Mouse (Mus musculus) lung, embryonic 14.5 days (tissue): ENCODE data around the gene Slco2a1. TPM values are rescaled to one million over a fixed set of nuclear protein-coding genes. Genes with fewer than 3 reads are reported as not detected.

Experiments used
- ATAC-seq: fragments of 200-750 bp; cut with Nextera tagmentation; 2 replicates; pipeline ENCODE4 v1.8.0; 2017; ENCODE audit warnings: mild to moderate bottlenecking, moderate TSS enrichment, moderate library complexity; ENCODE audit not compliant: insufficient read depth
- DNase-seq: peaks from one replicate; pipeline ENCODE4 v3.0.0-alpha.2; 2015
- H3K27ac ChIP-seq: fragments of 300-500 bp; sonication (generic); 2 replicates; pipeline ENCODE4 v1.5.1; 2014; ENCODE audit warnings: low read depth, mild to moderate bottlenecking, moderate library complexity
- H3K27me3 ChIP-seq: fragments of 300-500 bp; sonication (generic); 2 replicates; pipeline ENCODE4 v1.6.1; 2014; ENCODE audit warnings: low read length, control low read depth; ENCODE audit not compliant: insufficient read depth
- H3K36me3 ChIP-seq: fragments of 300-500 bp; sonication (generic); 2 replicates; pipeline ENCODE4 v1.6.1; 2014; ENCODE audit warnings: control low read depth; ENCODE audit not compliant: insufficient read depth
- H3K4me1 ChIP-seq: fragments of 300-500 bp; sonication (generic); 2 replicates; pipeline ENCODE4 v1.6.1; 2014; ENCODE audit warnings: antibody characterized with exemption, control low read depth; ENCODE audit not compliant: insufficient read depth
- H3K4me2 ChIP-seq: fragments of 300-500 bp; sonication (generic); 2 replicates; pipeline ENCODE4 v1.6.1; 2014; ENCODE audit warnings: mild to moderate bottlenecking
- H3K4me3 ChIP-seq: fragments of 300-500 bp; sonication (generic); 2 replicates; pipeline ENCODE4 v1.5.1; 2014; ENCODE audit warnings: low read depth, low read length
- H3K9ac ChIP-seq: fragments of 300-500 bp; sonication (generic); 2 replicates; pipeline ENCODE4 v1.6.1; 2014
- H3K9me3 ChIP-seq: fragments of 300-500 bp; sonication (generic); 2 replicates; pipeline ENCODE4 v1.6.1; 2016; ENCODE audit warnings: low read depth, low read length, control low read depth
- CTCF ChIP-seq: IDR thresholded peaks from 2 replicates; pipeline ENCODE4 v1.5.1; 2016; ENCODE audit warnings: antibody characterized with exemption, low read depth
- WGBS: fragments of 180-500 bp; shearing (Covaris S2); extraction: QIAGEN DNeasy Blood & Tissue Kit; methylation state at CpG from one replicate; pipeline ENCODE4 v1.1.7; 2014; 5-methylcytosine and 5-hydroxymethylcytosine counted together
- polyA plus RNA-seq: library from polyadenylated mRNA; unstranded; fragments of >200 nt; fragmentation: Nextera tagmentation; extraction: Ambion mirVana; gene quantifications from 2 replicates; pipeline ENCODE4 v1.2.1, GENCODE M21; 2014

Slco2a1 gene
- polyA plus RNA-seq, 1 experiment from 2014 or later = 15.1 TPM

DNA sequence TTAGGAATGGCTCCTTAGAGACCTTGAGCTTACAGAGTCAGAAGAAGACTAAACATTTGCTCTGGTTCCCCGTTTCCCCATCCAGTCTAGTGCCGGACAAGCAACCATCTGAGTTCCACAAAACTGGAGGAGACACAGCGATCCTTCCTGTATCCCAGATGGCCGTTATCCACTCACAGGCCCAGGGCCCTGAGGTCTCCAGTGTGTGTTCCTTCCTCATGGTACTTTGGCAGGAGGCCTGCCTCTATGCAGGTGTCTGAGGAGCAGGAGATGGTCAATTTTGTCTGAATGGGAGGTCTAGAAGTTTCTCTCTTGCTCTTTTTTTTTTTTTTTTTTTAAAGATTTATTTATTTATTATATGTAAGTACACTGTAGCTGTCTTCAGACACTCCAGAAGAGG is 136.2 kb downstream of the Slco2a1 start:
- TF ChIP-seq CTCF = no peak
- Histone ChIP-seq H3K4me2 (no peak overlapping the region), H3K27me3 (no peaks in the 10 kb centered on the region), H3K36me3 (no peaks in the 10 kb centered on the region), H3K9me3 (no peaks in the 10 kb centered on the region), H3K4me3 (no peak overlapping the region), H3K9ac (no peak overlapping the region), H3K27ac (no peak overlapping the region), H3K4me1 (no peaks in the 10 kb centered on the region)
- no peak for DNase-seq
- no peak for ATAC-seq
- 95% methylated on average over 4 of the region's 4 CpGs for WGBS

- ATAC-seq = no peak
- H3K36me3 ChIP-seq = no peaks in the 10 kb centered on the region
- no peaks in the 10 kb centered on the region for H3K27me3 ChIP-seq
- WGBS = 41% methylated on average over 6 of the region's 6 CpGs
- no peaks in the 10 kb centered on the region for H3K9me3 ChIP-seq
- no peak overlapping the region for H3K4me2 ChIP-seq
- TF ChIP-seq CTCF = no peak
- DNase-seq = no peak
- no peak overlapping the region for H3K9ac ChIP-seq
- H3K27ac ChIP-seq = no peak overlapping the region
- H3K4me3 ChIP-seq = no peak overlapping the region
- no peaks in the 10 kb centered on the region for H3K4me1 ChIP-seq
These were observed 145.1 kb downstream of the Slco2a1 start for GRCm38 (mm10) chr9:103133493-103134124.

DNA sequence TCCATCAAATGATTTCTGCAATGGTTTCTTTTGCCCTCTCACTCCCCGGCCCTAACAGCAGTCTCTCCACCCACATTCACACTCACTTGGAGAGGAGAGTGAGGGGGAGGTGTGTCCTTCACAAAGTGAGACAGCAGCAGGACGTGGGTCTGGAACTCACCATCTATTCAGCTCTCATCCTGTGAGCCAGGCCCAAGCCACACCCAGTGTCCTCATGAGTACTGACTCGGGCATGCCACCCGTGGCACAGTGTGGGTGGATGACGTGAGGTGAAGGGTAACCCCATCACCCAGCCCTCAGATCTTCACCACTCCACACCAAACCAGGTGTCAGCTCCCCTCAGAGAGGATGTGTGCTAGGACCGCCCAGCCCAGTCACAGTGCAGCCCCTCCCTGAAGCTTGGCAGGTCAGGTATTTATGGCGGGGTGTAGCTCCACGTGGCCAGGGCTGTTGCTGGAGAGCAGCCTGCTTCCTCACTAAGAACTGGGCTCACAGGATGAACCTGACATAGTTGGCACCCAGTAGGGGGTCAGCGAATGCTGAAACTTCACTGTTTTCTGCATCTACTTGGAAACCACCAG is 146.0 kb downstream of the Slco2a1 start:
- DNase-seq (no peak), ATAC-seq (peak; percentile 28; the same call in 1 of the 2 replicates)
- Histone ChIP-seq H3K4me3 (no peak overlapping the region), H3K27me3 (no peaks in the 10 kb centered on the region), H3K27ac (no peak overlapping the region), H3K4me1 (no peaks in the 10 kb centered on the region), H3K36me3 (no peaks in the 10 kb centered on the region), H3K4me2 (no peak overlapping the region), H3K9ac (no peak overlapping the region), H3K9me3 (no peaks in the 10 kb centered on the region)
- no peak for TF ChIP-seq CTCF
- 45% methylated on average over 9 of the region's 9 CpGs for WGBS

DNA sequence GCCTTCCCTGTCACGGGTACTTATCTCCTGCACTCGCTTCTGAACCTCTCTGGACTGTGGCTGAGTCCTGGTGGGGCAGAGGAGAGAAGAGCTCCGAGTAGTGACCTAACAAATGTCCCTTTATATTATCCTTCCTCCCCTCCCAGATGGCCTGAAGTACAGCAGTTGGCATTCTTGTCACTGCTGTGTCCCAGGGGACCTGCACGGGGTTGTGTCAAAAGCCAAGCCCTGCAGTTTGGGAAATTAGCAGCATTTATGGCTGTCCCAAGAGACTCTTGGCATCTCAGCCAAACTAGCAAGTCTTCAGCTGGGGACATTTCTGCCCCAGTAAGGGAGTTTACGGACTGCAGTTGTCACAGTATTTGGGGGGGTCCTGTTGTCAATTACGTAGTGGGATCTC is 151.0 kb downstream of the Slco2a1 start:
- no peak for ATAC-seq
- no peak overlapping the region for H3K27ac ChIP-seq
- no peaks in the 10 kb centered on the region for H3K9me3 ChIP-seq
- no peak overlapping the region for H3K4me2 ChIP-seq
- no peak overlapping the region for H3K9ac ChIP-seq
- no peaks in the 10 kb centered on the region for H3K4me1 ChIP-seq
- TF ChIP-seq CTCF = no peak
- WGBS = 74% methylated on average over 6 of the region's 6 CpGs
- no peaks in the 10 kb centered on the region for H3K27me3 ChIP-seq
- DNase-seq = no peak
- H3K36me3 ChIP-seq = no peaks in the 10 kb centered on the region
- H3K4me3 ChIP-seq = no peak overlapping the region

GRCm38 (mm10) chr9:103140384-103140783 is 151.9 kb downstream of the Slco2a1 start:
- WGBS = 78% methylated on average over 6 of the region's 6 CpGs
- Histone ChIP-seq H3K4me3 (no peak overlapping the region), H3K4me1 (no peaks in the 10 kb centered on the region), H3K9ac (no peak overlapping the region), H3K27me3 (no peaks in the 10 kb centered on the region), H3K9me3 (no peaks in the 10 kb centered on the region), H3K4me2 (no peak overlapping the region), H3K27ac (no peak overlapping the region), H3K36me3 (no peaks in the 10 kb centered on the region)
- TF ChIP-seq CTCF = no peak
- DNase-seq (no peak), ATAC-seq (no peak)

- DNase-seq = no peak
- WGBS = 84% methylated on average over 7 of the region's 7 CpGs
- Histone ChIP-seq H3K4me3 (no peak overlapping the region), H3K36me3 (no peaks in the 10 kb centered on the region), H3K4me2 (no peak overlapping the region), H3K9ac (no peak overlapping the region), H3K27me3 (no peaks in the 10 kb centered on the region), H3K9me3 (no peaks in the 10 kb centered on the region), H3K4me1 (no peaks in the 10 kb centered on the region), H3K27ac (no peak overlapping the region)
- ATAC-seq = no peak
- TF ChIP-seq CTCF = no peak
These were observed 152.8 kb downstream of the Slco2a1 start for GRCm38 (mm10) chr9:103141266-103141665.

GRCm38 (mm10) chr9:103143881-103144280 is 155.4 kb downstream of the Slco2a1 start:
- H3K27me3 ChIP-seq = no peaks in the 10 kb centered on the region
- ATAC-seq (0 out of 2 replicates have a peak, but pooled peaks have one; percentile 52), DNase-seq (no peak)
- TF ChIP-seq CTCF = no peak
- H3K9me3 ChIP-seq = no peaks in the 10 kb centered on the region
- H3K4me2 ChIP-seq = no peak overlapping the region
- H3K4me1 ChIP-seq = no peaks in the 10 kb centered on the region
- no peak overlapping the region for H3K9ac ChIP-seq
- no peak overlapping the region for H3K27ac ChIP-seq
- no peaks in the 10 kb centered on the region for H3K36me3 ChIP-seq
- WGBS = 40% methylated on average over 4 of the region's 4 CpGs
- no peak overlapping the region for H3K4me3 ChIP-seq

- TF ChIP-seq CTCF = no peak
- Histone ChIP-seq H3K9me3 (no peaks in the 10 kb centered on the region), H3K4me3 (no peak overlapping the region), H3K27ac (no peak overlapping the region), H3K9ac (no peak overlapping the region), H3K4me2 (no peak overlapping the region), H3K27me3 (no peaks in the 10 kb centered on the region), H3K36me3 (no peaks in the 10 kb centered on the region), H3K4me1 (no peaks in the 10 kb centered on the region)
- DNase-seq = no peak
- ATAC-seq = no peak
- 55% methylated on average over 5 of the region's 5 CpGs for WGBS
These were observed 156.8 kb downstream of the Slco2a1 start for GRCm38 (mm10) chr9:103145351-103145750.

Other genes with a start within 250 kb of the Slco2a1 start
- gene Ryk, start 153.8 kb upstream of the Slco2a1 start, polyA plus RNA-seq = 33.4 and 35.1 TPM in 2 replicates
- 1.5 and 1.8 TPM in 2 replicates for gene Rab6b, start 123.1 kb downstream of the Slco2a1 start, polyA plus RNA-seq
- 63.5 and 68.2 TPM in 2 replicates for gene Srprb, start 213.4 kb downstream of the Slco2a1 start, polyA plus RNA-seq
- 3.4 TPM in 1 of 2 replicates, not detected in the other for gene Gm20425, start 241.6 kb downstream of the Slco2a1 start, polyA plus RNA-seq
- gene Trf, start 241.7 kb downstream of the Slco2a1 start, polyA plus RNA-seq = 35.5 and 44.6 TPM in 2 replicates